Mouse (Mus musculus): ENCODE results near the gene Kank1.
"Not testable (repeated sequence)": the region's sequence is repeated elsewhere in the genome, so short reads cannot be mapped to it uniquely, and the experiment has no call there.

Kank1 gene

DNA sequence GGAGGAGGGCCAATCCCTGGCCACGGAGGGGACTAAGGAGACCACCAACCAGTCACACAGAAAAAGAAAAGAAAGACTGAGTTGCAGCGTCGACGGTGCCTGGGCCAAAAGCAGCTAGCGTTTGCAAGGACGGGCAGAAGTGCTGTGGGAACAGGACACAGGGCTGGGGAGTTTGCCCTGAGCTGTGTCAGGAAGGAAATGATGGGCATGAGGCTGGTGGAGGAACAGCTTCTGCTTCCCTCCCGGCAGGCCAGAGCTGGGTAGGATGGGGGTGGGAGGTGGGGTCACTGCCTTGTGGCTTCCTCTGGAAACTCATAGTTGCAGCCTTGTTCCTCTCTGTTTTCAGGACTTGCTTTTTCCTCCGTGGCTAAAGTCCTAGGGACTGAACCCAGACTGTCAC is 209.1 kb downstream of the Kank1 start:
- DNase-seq = no peak

DNA sequence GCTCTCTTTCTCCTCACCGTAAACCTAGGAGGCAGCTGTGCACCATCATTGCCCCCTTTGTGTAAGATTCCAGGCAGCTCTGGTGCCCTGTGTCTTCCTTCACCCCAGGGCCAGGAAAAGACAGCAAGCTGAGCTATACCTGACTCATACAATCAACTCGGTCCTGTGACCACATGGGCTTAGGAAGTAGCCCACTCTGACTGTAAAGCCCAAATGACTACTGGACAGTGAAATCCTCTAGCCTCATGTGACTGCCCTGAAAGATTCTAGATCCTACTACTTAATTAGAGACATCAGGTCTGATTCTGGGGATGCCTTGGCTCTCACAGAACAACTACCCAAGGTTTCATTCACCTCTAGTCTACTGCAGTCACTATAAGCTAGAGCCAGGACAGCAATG is 209.9 kb downstream of the Kank1 start:
- no peak for DNase-seq

DNA sequence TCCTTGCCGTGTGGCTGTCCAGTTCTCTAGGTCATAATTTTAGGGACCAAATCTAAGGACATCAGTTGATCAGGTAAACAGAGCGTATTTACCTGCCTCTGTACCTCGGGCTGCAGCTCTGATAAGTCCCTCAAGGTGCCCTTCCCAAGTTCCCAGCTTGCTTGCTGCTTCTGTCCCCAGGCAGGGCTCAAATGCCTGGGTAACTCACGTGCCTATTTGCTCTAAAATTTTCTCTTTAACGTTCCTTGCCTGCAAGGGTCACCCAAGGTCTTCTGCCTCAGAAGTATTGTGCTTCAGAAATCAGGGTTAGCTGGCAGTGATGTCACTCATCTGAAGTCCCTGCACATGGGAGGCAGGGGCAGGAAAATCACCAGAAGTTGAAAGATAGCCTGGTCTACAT is 210.6 kb downstream of the Kank1 start:
- no peak for DNase-seq

DNA sequence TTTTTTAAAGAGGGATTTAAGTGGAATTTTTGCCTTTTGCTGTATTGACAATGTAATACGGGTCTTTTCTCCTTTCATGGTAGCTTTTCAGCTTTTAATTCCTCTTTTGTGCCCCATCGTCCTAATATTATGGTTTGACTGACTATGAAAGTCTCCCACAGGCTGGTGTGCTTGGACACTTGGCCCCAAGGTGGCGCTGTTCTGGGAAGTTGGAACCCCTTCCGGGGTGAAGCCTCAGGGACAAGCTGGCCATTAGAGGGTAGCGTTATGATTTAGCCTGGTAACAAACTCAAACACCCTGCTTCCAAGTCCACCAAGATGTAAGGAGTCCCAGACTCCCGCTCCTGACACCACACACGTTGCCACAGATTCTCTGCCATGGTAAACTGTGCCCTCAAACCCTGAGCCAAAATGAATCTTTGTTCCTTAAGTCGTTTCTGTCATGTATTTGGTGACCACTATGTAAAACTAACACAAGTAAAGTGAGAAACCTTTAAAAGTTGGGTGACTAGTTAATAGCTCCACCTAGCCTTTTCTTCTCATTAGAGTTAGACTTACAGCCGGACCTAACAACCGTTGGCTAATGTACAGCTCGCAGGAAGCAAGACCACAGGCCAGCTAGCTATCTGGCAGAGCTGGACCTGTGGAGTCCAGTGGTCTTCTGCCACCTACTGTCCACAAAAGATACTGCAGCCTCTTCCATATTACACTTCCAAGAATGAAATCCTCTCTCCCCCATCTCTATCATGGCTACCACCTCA is 214.3 kb downstream of the Kank1 start:
- no peak for DNase-seq

DNA sequence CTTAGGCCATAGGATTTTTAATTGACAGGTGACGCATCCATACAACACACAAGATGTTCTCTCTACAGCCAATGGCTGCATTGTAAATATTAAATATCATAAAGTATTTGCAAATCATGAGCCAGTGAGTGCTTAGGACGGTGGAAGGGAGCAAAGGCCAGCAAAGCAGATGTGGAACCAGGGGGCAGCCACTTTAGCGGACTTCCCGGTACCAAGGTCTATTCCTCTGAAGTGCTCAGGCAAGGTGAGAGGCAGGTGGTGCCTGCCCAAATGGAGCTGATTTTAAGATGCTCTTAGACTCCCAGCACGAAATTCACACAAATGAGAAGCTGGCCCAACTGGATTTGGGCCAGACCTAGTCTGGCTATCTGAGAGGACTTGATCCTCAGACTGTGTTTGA is 216.4 kb downstream of the Kank1 start:
- DNase-seq = no peak

DNA sequence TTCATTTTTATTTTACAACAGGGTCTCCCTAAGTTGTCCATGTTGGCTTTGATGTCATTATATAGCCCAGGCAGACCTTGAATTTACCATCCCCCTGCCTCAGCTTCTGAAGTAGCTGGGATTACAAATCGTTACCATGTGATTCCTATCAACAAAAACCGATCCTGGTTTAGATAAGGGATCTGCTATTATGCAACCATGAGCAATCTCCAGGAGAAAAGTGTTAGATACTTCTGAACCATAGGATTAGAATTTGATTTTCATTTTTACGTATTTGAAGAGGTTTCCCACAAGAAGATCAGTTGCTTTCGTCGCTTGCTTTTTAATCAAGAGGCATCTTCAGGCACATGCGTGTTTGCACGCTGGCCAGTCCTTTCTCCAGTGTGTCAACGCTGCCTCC is 224.0 kb downstream of the Kank1 start:
- DNase-seq = no peak

DNA sequence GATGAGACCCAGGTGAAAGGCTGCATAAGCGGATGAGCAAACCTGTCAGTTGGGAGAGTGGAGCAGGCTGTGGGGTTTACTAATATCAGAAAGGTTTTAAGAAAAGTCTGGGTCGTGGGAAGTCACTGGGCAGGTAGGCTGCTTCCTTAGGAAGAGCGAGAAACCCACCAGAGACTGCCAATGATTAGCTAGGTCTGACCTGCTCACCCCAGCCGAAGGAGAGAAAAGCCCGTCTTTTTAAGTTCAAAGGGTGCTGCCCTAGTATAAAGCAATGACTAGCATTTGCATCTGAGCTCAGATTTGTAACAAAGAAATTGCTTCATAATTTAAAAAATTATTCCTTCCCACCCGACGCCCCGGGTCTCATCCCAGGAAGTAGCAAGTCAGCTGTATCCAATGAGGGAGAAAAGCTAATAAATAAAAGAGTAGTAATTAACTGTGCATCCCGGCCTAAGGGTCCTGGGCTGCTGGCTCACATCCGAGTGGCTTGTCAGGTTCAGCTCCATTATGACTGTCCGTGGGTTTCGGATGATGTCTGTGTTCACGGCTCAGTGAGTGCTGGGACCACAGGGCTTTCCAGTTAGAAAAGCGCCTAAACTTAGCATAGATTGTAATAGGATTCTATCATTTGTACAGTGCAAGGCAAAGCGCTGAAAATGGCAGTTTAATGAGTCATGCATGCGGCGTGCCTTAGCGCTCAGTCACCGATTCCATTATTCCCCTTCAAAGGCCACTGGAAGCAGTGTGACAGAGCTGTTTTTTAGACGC is 225.0 kb downstream of the Kank1 start:
- DNase-seq = no peak

DNA sequence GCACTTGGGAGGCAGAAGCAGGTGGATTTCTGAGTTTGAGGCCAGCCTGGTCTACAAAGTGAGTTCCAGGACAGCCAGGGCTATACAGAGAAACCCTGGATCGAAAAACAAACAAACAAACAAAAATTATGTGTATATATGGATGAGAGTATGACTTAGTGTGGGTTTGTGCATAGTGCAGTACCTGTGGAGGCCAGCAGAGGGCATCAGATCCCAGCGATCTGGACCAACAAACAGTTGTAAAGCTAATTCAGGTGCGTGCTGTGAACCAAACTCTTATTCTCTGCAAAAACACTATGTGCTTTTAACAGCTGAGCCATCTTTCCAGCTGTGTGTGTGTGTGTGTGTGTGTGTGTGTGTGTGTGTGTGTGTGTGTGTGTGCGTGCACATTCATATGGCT is 239.0 kb downstream of the Kank1 start:
- not testable (repeated sequence) for DNase-seq

DNA sequence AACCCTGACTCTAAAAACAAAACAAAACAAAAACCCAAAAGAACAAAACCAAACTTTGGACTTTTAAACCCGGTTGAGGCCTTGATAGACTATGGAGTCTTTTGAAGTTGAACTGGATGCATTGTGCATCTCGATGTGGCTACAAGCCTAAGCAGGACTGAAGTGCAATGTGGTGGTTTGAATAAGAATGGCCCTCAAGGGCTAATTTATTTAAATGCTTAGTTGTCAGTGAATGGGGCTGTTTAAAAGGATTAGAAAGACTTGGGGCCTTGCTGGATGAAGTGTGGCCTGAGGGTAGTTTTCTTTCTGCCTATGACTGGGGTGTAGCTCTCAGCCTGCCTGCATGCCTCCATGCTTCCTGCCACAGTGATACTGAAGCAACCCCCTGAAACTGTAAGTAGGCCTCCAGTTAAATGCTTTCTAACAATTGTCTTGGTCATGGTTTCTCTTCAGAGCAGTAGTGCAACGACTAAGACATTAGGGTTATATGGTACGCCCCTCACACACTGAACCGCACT is 242.4 kb downstream of the Kank1 start:
- DNase-seq = no peak

DNA sequence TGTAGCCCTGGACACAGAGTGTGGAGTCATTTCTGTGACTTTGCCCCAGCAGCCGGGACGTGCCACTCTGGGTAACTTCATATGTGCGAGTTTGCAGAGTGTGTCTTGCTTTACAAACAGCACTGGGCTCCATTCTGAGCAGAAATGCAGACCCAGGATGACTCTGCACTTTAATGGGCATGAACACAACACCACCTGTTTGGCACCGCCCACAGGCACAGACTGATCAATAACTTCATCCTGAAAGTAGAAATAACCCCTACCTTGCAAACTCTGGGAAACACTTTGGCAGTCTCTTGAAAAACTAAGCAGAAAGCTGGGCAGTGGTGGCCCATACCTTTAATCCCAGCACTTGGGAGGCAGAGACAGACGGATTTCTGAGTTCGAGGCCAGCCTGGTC is 244.0 kb downstream of the Kank1 start:
- DNase-seq = no peak
